Mouse (Mus musculus) forebrain, embryonic 11.5 days (tissue): ENCODE measurements around the gene Gm17535. TPM values are rescaled to one million over a fixed set of nuclear protein-coding genes. Genes with fewer than 3 reads are reported as not detected.
A peak's percentile ranks its signal among the peaks of the same experiment; 100 is the strongest.
"Not testable (repeated sequence)": the region's sequence is repeated elsewhere in the genome, so short reads cannot be mapped to it uniquely, and the experiment has no call there.

Experiments used
- ATAC-seq: fragments of 200-750 bp; cut with Nextera tagmentation; replicated peaks from 2 replicates; pipeline ENCODE4 v1.8.0; 2017; ENCODE audit warnings: moderate TSS enrichment; ENCODE audit not compliant: low FRiP score
- DNase-seq: peaks from one replicate; pipeline ENCODE4 v3.0.0-alpha.2; 2017; ENCODE audit warnings: low spot score
- H3K27ac ChIP-seq: fragments of 300-500 bp; sonication (generic); 2 replicates; pipeline ENCODE4 v1.5.1; 2014; ENCODE audit warnings: low read depth, low read length
- H3K27me3 ChIP-seq: fragments of 300-500 bp; sonication (generic); 2 replicates; pipeline ENCODE4 v1.6.1; 2014; ENCODE audit warnings: mild to moderate bottlenecking, low read length, mixed read lengths; ENCODE audit not compliant: control insufficient read depth, insufficient read depth
- H3K36me3 ChIP-seq: fragments of 300-500 bp; sonication (generic); 2 replicates; pipeline ENCODE4 v1.6.1; 2014; ENCODE audit warnings: mild to moderate bottlenecking, low read length, moderate library complexity, mixed read lengths; ENCODE audit not compliant: control insufficient read depth, insufficient read depth
- H3K4me1 ChIP-seq: fragments of 300-500 bp; sonication (generic); replicated peaks from 2 replicates; pipeline ENCODE4 v1.6.1; 2014; ENCODE audit warnings: low read length, mixed read lengths; ENCODE audit not compliant: control insufficient read depth, insufficient read depth
- H3K4me2 ChIP-seq: fragments of 300-500 bp; sonication (generic); 2 replicates; pipeline ENCODE4 v1.6.1; 2014; ENCODE audit warnings: low read depth, mild to moderate bottlenecking, low read length, moderate library complexity, mixed read lengths; ENCODE audit not compliant: severe bottlenecking
- H3K4me3 ChIP-seq: fragments of 300-500 bp; sonication (generic); 2 replicates; pipeline ENCODE4 v1.5.1; 2014; ENCODE audit warnings: low read depth, low read length
- H3K9ac ChIP-seq: fragments of 300-500 bp; sonication (generic); 2 replicates; pipeline ENCODE4 v1.6.1; 2014; ENCODE audit warnings: low read length
- H3K9me3 ChIP-seq: fragments of 300-500 bp; sonication (generic); 2 replicates; pipeline ENCODE4 v1.6.1; 2016; ENCODE audit warnings: low read length, mixed read lengths; ENCODE audit not compliant: control insufficient read depth
- WGBS: fragments of 180-500 bp; shearing (Covaris S2); extraction: QIAGEN DNeasy Blood & Tissue Kit; methylation state at CpG from one replicate; pipeline ENCODE4 v1.1.7; 2014; 5-methylcytosine and 5-hydroxymethylcytosine counted together
- microRNA-seq: library from miRNA; unstranded; fragments of <30 nt; microRNA quantifications from one replicate; pipeline ENCODE4, GENCODE M21; 2016; ENCODE audit not compliant: insufficient number of aligned reads
- polyA plus RNA-seq: library from polyadenylated mRNA; unstranded; fragments of >200 nt; fragmentation: Nextera tagmentation; extraction: Ambion mirVana; gene quantifications from 2 replicates; pipeline ENCODE4 v1.2.1, GENCODE M21; 2014

The Gm17535 gene
- polyA plus RNA-seq, 1 experiment from 2014 or later: not detected

GRCm38 (mm10) chr9:3029276-3030000 is 5.0 kb upstream of the Gm17535 start:
- H3K36me3 ChIP-seq, H3K27me3 ChIP-seq, DNase-seq, H3K27ac ChIP-seq, H3K4me1 ChIP-seq, H3K9me3 ChIP-seq, ATAC-seq, H3K4me2 ChIP-seq, H3K9ac ChIP-seq, H3K4me3 ChIP-seq: not testable (repeated sequence)
- WGBS: 67% methylated on average over 12 of the region's 16 CpGs

DNA sequence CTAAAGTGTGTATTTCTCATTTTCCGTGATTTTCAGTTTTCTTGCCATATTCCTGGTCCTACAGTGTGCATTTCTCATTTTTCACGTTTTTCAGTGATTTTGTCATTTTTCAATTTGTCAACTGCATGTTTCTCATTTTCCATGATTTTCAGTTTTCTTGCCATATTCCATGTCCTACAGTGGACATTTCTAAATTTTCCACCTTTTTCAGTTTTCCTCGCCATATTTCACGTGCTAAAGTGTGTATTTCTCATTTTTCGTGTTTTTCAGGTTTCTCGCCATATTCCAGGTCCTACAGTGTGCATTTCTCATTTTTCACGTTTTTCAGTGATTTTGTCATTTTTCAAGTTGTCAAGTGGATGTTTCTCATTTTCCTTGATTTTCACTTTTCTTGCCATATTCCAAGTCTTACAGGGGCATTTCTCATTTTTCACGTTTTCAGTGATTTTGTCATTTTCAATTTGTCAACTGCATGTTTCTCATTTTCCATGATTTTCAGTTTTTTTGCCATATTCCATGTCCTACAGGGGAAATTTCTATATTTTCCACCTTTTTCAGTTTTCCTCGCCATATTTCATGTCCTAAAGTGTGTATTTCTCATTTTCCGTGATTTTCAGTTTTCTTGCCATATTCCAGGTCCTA is 3.6 kb upstream of the Gm17535 start:
- not testable (repeated sequence) for H3K36me3 ChIP-seq, H3K4me3 ChIP-seq, H3K4me1 ChIP-seq, H3K27me3 ChIP-seq, H3K27ac ChIP-seq, H3K9ac ChIP-seq, H3K4me2 ChIP-seq, H3K9me3 ChIP-seq
- WGBS: 65% methylated on average over 2 of the region's 10 CpGs
- ATAC-seq (0 out of 2 replicates have a peak, but pooled peaks have one; percentile 47), DNase-seq (peak; percentile 77)

- H3K4me2 ChIP-seq, H3K36me3 ChIP-seq, H3K4me3 ChIP-seq: not testable (repeated sequence)
These were observed 2.2 kb downstream of the Gm17535 start, which contains the start of gene Gm10715 for GRCm38 (mm10) chr9:3036577-3036976. TSS of gene Gm10715 (plus strand) at chr9:3036877.

GRCm38 (mm10) chr9:3038161-3038560 is 3.8 kb downstream of the Gm17535 start:
- H3K36me3 ChIP-seq, H3K27me3 ChIP-seq, H3K9me3 ChIP-seq, H3K9ac ChIP-seq, H3K27ac ChIP-seq, H3K4me2 ChIP-seq, DNase-seq, H3K4me1 ChIP-seq, H3K4me3 ChIP-seq, ATAC-seq: not testable (repeated sequence)
- 59% methylated on average over 4 of the region's 4 CpGs for WGBS

More at GRCm38 (mm10) chr9:3036577-3036976, 2.2 kb downstream of the Gm17535 start, which contains the start of gene Gm10715:
- not testable (repeated sequence) for H3K27me3 ChIP-seq, H3K9me3 ChIP-seq, ATAC-seq, H3K27ac ChIP-seq, DNase-seq, H3K9ac ChIP-seq, H3K4me1 ChIP-seq
- WGBS: 69% methylated on average over 6 of the region's 8 CpGs

Small RNAs within 50 kb of the gene (microRNA-seq; reads per million reads assigned to microRNA genes)
- not detected for gene Mir101c

Other genes starting within 250 kb of the Gm17535 start
- gene Gm10722, start 33.7 kb upstream of the Gm17535 start, polyA plus RNA-seq: not detected in 2 replicates
- not detected in 2 replicates for gene Gm11168, start 31.3 kb upstream of the Gm17535 start, polyA plus RNA-seq
- not detected in 2 replicates for gene Gm10721, start 21.5 kb upstream of the Gm17535 start, polyA plus RNA-seq
- gene Gm10720, start 18.9 kb upstream of the Gm17535 start, polyA plus RNA-seq: not detected in 2 replicates
- gene Gm10719, start 17.2 kb upstream of the Gm17535 start, polyA plus RNA-seq: not detected in 2 replicates
- gene Gm10718, start 11.1 kb upstream of the Gm17535 start, polyA plus RNA-seq: 0.71 and 0.77 TPM in 2 replicates
- gene Gm10717, start 9.2 kb upstream of the Gm17535 start, polyA plus RNA-seq: not detected in 2 replicates
- gene Gm10715, start 2.3 kb downstream of the Gm17535 start, polyA plus RNA-seq: not detected in 2 replicates